Mouse (Mus musculus): ENCODE results near the gene Clrn3. TPM values are rescaled to one million over a fixed set of nuclear protein-coding genes. Genes with fewer than 3 reads are reported as not detected.
"Not testable (repeated sequence)": the region's sequence is repeated elsewhere in the genome, so short reads cannot be mapped to it uniquely, and the experiment has no call there.

Gene Clrn3
- polyA plus RNA-seq, 1 experiment = not detected

GRCm38 (mm10) chr7:135520241-135520640 is 8.2 kb downstream of the Clrn3 start:
- no peak for TF ChIP-seq CTCF (IDR thresholded peaks at IDR 0.05; ENCODE audit: borderline replicate concordance, insufficient read depth, low read depth, low read length)
- TF ChIP-seq POLR2A (IDR thresholded peaks at IDR 0.05; ENCODE audit: borderline replicate concordance, insufficient read depth, low read length) = no peak
- WGBS = 89% methylated on average over 5 of the region's 5 CpGs
- H3K27me3 ChIP-seq (ENCODE audit: control insufficient read depth, insufficient read depth, low read length) = no peaks in the 10 kb centered on the region
- H3K27ac ChIP-seq (ENCODE audit: insufficient read depth, low read length) = no peak overlapping the region
- no peak overlapping the region for H3K4me3 ChIP-seq (replicated peaks; ENCODE audit: insufficient read depth, low read depth, low read length)
- DNase-seq = no peak
- no peaks in the 10 kb centered on the region for H3K4me1 ChIP-seq (ENCODE audit: control insufficient read depth, insufficient read depth, low read length)

GRCm38 (mm10) chr7:135517191-135517590 is 11.3 kb downstream of the Clrn3 start:
- TF ChIP-seq POLR2A (IDR thresholded peaks at IDR 0.05; ENCODE audit: borderline replicate concordance, insufficient read depth, low read length) (no peak), CTCF (IDR thresholded peaks at IDR 0.05; ENCODE audit: borderline replicate concordance, insufficient read depth, low read depth, low read length) (no peak)
- no peak for DNase-seq
- H3K27me3 ChIP-seq (ENCODE audit: control insufficient read depth, insufficient read depth, low read length) = no peaks in the 10 kb centered on the region
- no peak overlapping the region for H3K4me3 ChIP-seq (replicated peaks; ENCODE audit: insufficient read depth, low read depth, low read length)
- 91% methylated on average over 4 of the region's 4 CpGs for WGBS
- no peak overlapping the region for H3K27ac ChIP-seq (ENCODE audit: insufficient read depth, low read length)
- H3K4me1 ChIP-seq (ENCODE audit: control insufficient read depth, insufficient read depth, low read length) = no peaks in the 10 kb centered on the region

DNA sequence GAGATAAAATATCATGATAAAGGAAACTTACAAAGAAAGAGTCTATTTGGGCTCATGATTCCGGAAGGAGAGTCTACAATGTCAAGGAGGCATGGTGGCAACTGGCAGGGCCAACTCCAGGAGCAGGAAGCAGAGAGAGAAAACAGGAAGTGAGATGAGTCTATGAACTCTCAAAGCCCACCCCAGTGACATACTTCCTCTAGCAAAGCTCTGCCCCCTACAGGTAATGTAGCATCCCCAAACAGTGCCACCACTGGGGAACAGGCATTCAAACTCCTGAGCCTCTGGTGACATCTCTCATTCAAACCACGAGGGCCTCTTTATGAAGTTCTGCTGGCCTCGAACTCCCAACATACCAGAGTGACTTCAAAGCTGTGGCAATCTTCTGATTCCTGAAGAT is 16.7 kb downstream of the Clrn3 start:
- 87% methylated on average over 3 of the region's 3 CpGs for WGBS
- H3K27me3 ChIP-seq (ENCODE audit: control insufficient read depth, insufficient read depth, low read length) = no peaks in the 10 kb centered on the region
- H3K4me1 ChIP-seq (ENCODE audit: control insufficient read depth, insufficient read depth, low read length) = no peaks in the 10 kb centered on the region
- H3K27ac ChIP-seq (ENCODE audit: insufficient read depth, low read length) = no peak overlapping the region
- no peak overlapping the region for H3K4me3 ChIP-seq (replicated peaks; ENCODE audit: insufficient read depth, low read depth, low read length)
- no peak for TF ChIP-seq CTCF (IDR thresholded peaks at IDR 0.05; ENCODE audit: borderline replicate concordance, insufficient read depth, low read depth, low read length)
- no peak for TF ChIP-seq POLR2A (IDR thresholded peaks at IDR 0.05; ENCODE audit: borderline replicate concordance, insufficient read depth, low read length)
- DNase-seq = no peak

- TF ChIP-seq CTCF (IDR thresholded peaks at IDR 0.05; ENCODE audit: borderline replicate concordance, insufficient read depth, low read depth, low read length) (no peak), POLR2A (IDR thresholded peaks at IDR 0.05; ENCODE audit: borderline replicate concordance, insufficient read depth, low read length) (no peak)
- H3K4me3 ChIP-seq (replicated peaks; ENCODE audit: insufficient read depth, low read depth, low read length) = no peak overlapping the region
- no peaks in the 10 kb centered on the region for H3K4me1 ChIP-seq (ENCODE audit: control insufficient read depth, insufficient read depth, low read length)
- DNase-seq = no peak
- H3K27me3 ChIP-seq (ENCODE audit: control insufficient read depth, insufficient read depth, low read length) = no peaks in the 10 kb centered on the region
- WGBS = 92% methylated on average over 5 of the region's 5 CpGs
- H3K27ac ChIP-seq (ENCODE audit: insufficient read depth, low read length) = no peak overlapping the region
Observed at GRCm38 (mm10) chr7:135510431-135510830, 18.0 kb downstream of the Clrn3 start.

- 64% methylated on average over 3 of the region's 3 CpGs for WGBS
- TF ChIP-seq POLR2A (IDR thresholded peaks at IDR 0.05; ENCODE audit: borderline replicate concordance, insufficient read depth, low read length) (no peak), CTCF (IDR thresholded peaks at IDR 0.05; ENCODE audit: borderline replicate concordance, insufficient read depth, low read depth, low read length) (no peak)
- peak in 1 of 2 experiments; percentile 20 for DNase-seq
- no peaks in the 10 kb centered on the region for H3K4me1 ChIP-seq (ENCODE audit: control insufficient read depth, insufficient read depth, low read length)
- no peak overlapping the region for H3K4me3 ChIP-seq (replicated peaks; ENCODE audit: insufficient read depth, low read depth, low read length)
- H3K27ac ChIP-seq (ENCODE audit: insufficient read depth, low read length) = no peak overlapping the region
- H3K27me3 ChIP-seq (ENCODE audit: control insufficient read depth, insufficient read depth, low read length) = no peaks in the 10 kb centered on the region
Observed at GRCm38 (mm10) chr7:135509272-135509671, 19.2 kb downstream of the Clrn3 start.

GRCm38 (mm10) chr7:135508602-135509001 is 19.9 kb downstream of the Clrn3 start:
- H3K4me1 ChIP-seq (ENCODE audit: control insufficient read depth, insufficient read depth, low read length) = no peaks in the 10 kb centered on the region
- WGBS = 56% methylated on average over 4 of the region's 4 CpGs
- H3K27me3 ChIP-seq (ENCODE audit: control insufficient read depth, insufficient read depth, low read length) = no peaks in the 10 kb centered on the region

GRCm38 (mm10) chr7:135506506-135506905 is 21.9 kb downstream of the Clrn3 start:
- 94% methylated on average over 5 of the region's 5 CpGs for WGBS
- H3K27me3 ChIP-seq (ENCODE audit: control insufficient read depth, insufficient read depth, low read length); H3K4me3 ChIP-seq (replicated peaks; ENCODE audit: insufficient read depth, low read depth, low read length); DNase-seq; H3K27ac ChIP-seq (ENCODE audit: insufficient read depth, low read length); H3K4me1 ChIP-seq (ENCODE audit: control insufficient read depth, insufficient read depth, low read length): not testable (repeated sequence)

More at GRCm38 (mm10) chr7:135508602-135509001, 19.9 kb downstream of the Clrn3 start:
- no peak overlapping the region for H3K4me3 ChIP-seq (replicated peaks; ENCODE audit: insufficient read depth, low read depth, low read length)
- no peak overlapping the region for H3K27ac ChIP-seq (ENCODE audit: insufficient read depth, low read length)
- DNase-seq = no peak
- TF ChIP-seq POLR2A (IDR thresholded peaks at IDR 0.05; ENCODE audit: borderline replicate concordance, insufficient read depth, low read length) (no peak), CTCF (IDR thresholded peaks at IDR 0.05; ENCODE audit: borderline replicate concordance, insufficient read depth, low read depth, low read length) (no peak)

- no peak overlapping the region for H3K4me3 ChIP-seq (replicated peaks; ENCODE audit: insufficient read depth, low read depth, low read length)
- H3K4me1 ChIP-seq (ENCODE audit: control insufficient read depth, insufficient read depth, low read length) = no peaks in the 10 kb centered on the region
- 67% methylated on average over 2 of the region's 2 CpGs for WGBS
- TF ChIP-seq CTCF (IDR thresholded peaks at IDR 0.05; ENCODE audit: borderline replicate concordance, insufficient read depth, low read depth, low read length) (peak; percentile 14; the same call in 1 of the 2 replicates), POLR2A (IDR thresholded peaks at IDR 0.05; ENCODE audit: borderline replicate concordance, insufficient read depth, low read length) (no peak)
- no peak for DNase-seq
- no peak overlapping the region for H3K27ac ChIP-seq (ENCODE audit: insufficient read depth, low read length)
- H3K27me3 ChIP-seq (ENCODE audit: control insufficient read depth, insufficient read depth, low read length) = no peaks in the 10 kb centered on the region
Observed at GRCm38 (mm10) chr7:135499403-135499802, 29.1 kb downstream of the Clrn3 start.

Measured in cerebellum, adult 2 months (tissue).